Mouse (Mus musculus): ENCODE data around the gene Eef2kmt.
"Not testable (repeated sequence)": the region's sequence is repeated elsewhere in the genome, so short reads cannot be mapped to it uniquely, and the experiment has no call there.

DNA sequence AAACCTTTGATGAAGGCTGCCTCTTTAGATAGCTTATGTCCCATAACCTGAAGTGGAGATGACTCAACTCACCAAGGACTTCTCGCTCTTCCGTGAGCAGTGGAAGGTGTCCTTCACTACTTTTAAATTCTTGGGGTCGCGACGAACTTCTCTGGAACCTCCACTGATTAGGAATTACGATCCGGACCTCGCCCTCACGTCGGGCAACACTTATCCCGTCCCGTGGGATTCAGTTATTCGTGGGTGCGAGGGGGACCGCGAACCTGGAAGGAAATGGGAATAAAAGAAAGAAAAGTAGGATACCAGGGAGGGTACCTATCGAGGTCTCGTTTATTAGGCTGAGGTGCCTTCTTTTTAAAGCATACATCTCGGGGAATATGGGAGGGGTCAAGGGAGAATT lies 28.3 kb downstream of the Eef2kmt start:
- not testable (repeated sequence) for TF ChIP-seq CTCF (IDR thresholded peaks at IDR 0.05; ENCODE audit: borderline replicate concordance, insufficient read depth, low read length); POLR2A (IDR thresholded peaks at IDR 0.05; ENCODE audit: low read depth, low read length)
